Mouse (Mus musculus) neural tube, embryonic 15.5 days (tissue): ENCODE results near the gene Gpr183. TPM values are rescaled to one million over a fixed set of nuclear protein-coding genes. Genes with fewer than 3 reads are reported as not detected.

Source experiments
- ATAC-seq: fragments of 200-750 bp; cut with Nextera tagmentation; 2 replicates; pipeline ENCODE4 v1.8.0; 2017; ENCODE audit warnings: mild to moderate bottlenecking, moderate TSS enrichment, moderate library complexity; ENCODE audit not compliant: low FRiP score
- H3K27ac ChIP-seq: fragments of 300-500 bp; sonication (generic); replicated peaks from 2 replicates; pipeline ENCODE4 v1.5.1; 2015; ENCODE audit warnings: mild to moderate bottlenecking, inconsistent platforms
- H3K27me3 ChIP-seq: fragments of 300-500 bp; sonication (generic); replicated peaks from 2 replicates; pipeline ENCODE4 v1.6.1; 2015; ENCODE audit warnings: inconsistent platforms
- H3K36me3 ChIP-seq: fragments of 300-500 bp; sonication (generic); 2 replicates; pipeline ENCODE4 v1.6.1; 2015; ENCODE audit warnings: inconsistent platforms
- H3K4me1 ChIP-seq: fragments of 300-500 bp; sonication (generic); 2 replicates; pipeline ENCODE4 v1.6.1; 2015; ENCODE audit warnings: inconsistent platforms
- H3K4me2 ChIP-seq: fragments of 300-500 bp; sonication (generic); 2 replicates; pipeline ENCODE4 v1.6.1; 2015; ENCODE audit warnings: inconsistent platforms, mild to moderate bottlenecking, moderate library complexity
- H3K4me3 ChIP-seq: fragments of 300-500 bp; sonication (generic); replicated peaks from 2 replicates; pipeline ENCODE4 v1.5.1; 2015; ENCODE audit warnings: mild to moderate bottlenecking, inconsistent platforms
- H3K9ac ChIP-seq: fragments of 300-500 bp; sonication (generic); replicated peaks from 2 replicates; pipeline ENCODE4 v1.6.1; 2015; ENCODE audit warnings: mild to moderate bottlenecking, inconsistent platforms
- H3K9me3 ChIP-seq: fragments of 300-500 bp; sonication (generic); replicated peaks from 2 replicates; pipeline ENCODE4 v1.6.1; 2016; ENCODE audit warnings: inconsistent platforms
- WGBS: fragments of 180-500 bp; shearing (Covaris S2); methylation state at CpG from one replicate; pipeline ENCODE4 v1.1.7; 2015; ENCODE audit warnings: mixed read lengths; 5-methylcytosine and 5-hydroxymethylcytosine counted together
- polyA plus RNA-seq: library from polyadenylated mRNA; unstranded; fragments of >200 nt; fragmentation: Nextera tagmentation; extraction: Ambion mirVana; gene quantifications from 2 replicates; pipeline ENCODE4 v1.2.1, GENCODE M21; 2015

Gene Gpr183
- polyA plus RNA-seq, 1 experiment from 2014 or later, result 0.74 TPM

DNA sequence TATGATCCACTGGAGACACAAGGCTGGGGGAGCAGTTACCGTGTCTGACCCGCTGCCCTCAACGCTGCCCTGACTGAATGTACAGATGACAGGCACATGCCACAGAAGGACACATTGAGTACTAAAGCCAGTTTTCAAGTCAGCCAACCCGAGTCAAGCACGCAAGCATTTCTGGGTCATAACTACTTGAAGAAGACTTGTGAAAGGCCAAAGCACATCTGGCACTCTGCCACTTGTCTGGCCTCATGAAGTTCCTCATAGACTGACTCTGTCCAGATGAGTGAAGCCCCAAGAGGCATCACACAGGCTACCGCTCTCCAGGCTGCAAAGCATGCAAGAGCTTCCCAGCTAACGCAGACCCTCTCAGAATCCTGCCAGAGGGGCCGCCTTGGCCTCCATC, 31.8 kb upstream of the Gpr183 start:
- Histone ChIP-seq H3K27me3 (no peaks in the 10 kb centered on the region), H3K9me3 (no peaks in the 10 kb centered on the region), H3K4me2 (no peak overlapping the region), H3K9ac (no peak overlapping the region), H3K36me3 (peaks cover 10% of the 10 kb centered on the region), H3K4me1 (no peaks in the 10 kb centered on the region), H3K27ac (no peak overlapping the region), H3K4me3 (no peak overlapping the region)
- ATAC-seq, result no peak
- WGBS, result 93% methylated on average over 8 of the region's 8 CpGs

DNA sequence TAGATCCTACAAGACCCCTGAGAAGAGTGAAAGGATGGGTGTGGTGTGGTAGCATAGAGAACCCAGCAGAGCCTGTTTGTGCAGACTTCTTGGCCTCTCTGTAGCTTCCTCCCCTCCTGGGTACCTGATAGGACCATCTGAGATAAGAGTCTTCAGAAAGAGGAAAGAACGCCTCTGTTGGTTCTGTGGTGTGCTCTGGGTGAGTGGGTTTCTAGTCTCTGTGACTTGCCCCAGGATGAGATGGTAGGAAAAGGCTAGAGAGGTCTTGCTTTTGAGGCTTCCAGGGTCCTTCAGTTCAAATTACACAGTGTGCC, 30.5 kb upstream of the Gpr183 start:
- no peak overlapping the region for H3K4me3 ChIP-seq
- ATAC-seq, result no peak
- no peak overlapping the region for H3K9ac ChIP-seq
- H3K4me2 ChIP-seq, result no peak overlapping the region
- WGBS, result 100% methylated on average over 1 of the region's 1 CpGs
- no peaks in the 10 kb centered on the region for H3K9me3 ChIP-seq
- no peaks in the 10 kb centered on the region for H3K27me3 ChIP-seq
- peaks cover 10% of the 10 kb centered on the region for H3K36me3 ChIP-seq
- no peaks in the 10 kb centered on the region for H3K4me1 ChIP-seq
- H3K27ac ChIP-seq, result no peak overlapping the region

DNA sequence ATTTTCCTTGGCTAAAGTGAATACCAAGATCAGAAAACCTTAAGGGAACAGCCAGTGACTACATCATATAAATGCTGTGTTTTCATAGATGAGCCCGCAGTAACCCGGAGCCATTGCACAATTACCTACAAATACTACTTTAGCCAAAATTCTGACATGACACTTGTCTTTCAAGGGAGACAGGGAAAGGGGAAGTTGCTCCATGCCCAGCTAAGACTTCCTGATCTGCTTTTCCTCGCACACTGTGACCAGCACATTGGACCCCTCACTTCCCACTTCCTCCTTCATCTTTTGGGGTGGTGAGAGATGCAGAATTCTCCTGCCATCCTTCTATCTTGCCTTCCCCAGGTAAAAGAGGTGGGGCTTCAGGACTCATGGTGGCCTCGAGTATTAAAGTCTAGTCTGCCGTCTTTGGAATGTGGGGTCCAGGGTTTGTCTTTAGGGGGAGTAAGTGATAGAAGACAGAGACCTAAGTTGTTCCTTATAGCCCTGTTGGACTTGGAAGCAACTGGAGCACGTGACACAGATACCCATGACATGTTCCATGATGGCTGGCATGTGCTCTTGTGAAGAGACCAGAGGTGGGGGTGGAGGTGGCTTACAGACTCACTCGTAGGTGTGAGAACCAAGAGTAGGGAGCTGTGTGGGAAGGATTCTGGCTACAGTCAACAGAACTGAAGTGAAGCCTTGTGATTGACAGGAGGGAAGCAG, 30.0 kb upstream of the Gpr183 start:
- Histone ChIP-seq H3K36me3 (peaks cover 10% of the 10 kb centered on the region), H3K4me2 (no peak overlapping the region), H3K27me3 (no peaks in the 10 kb centered on the region), H3K27ac (no peak overlapping the region), H3K9me3 (no peaks in the 10 kb centered on the region), H3K9ac (no peak overlapping the region), H3K4me3 (no peak overlapping the region), H3K4me1 (no peaks in the 10 kb centered on the region)
- ATAC-seq, result no peak
- WGBS, result 90% methylated on average over 7 of the region's 7 CpGs

GRCm38 (mm10) chr14:121994171-121994700, 29.2 kb upstream of the Gpr183 start:
- H3K9me3 ChIP-seq, result no peaks in the 10 kb centered on the region
- H3K9ac ChIP-seq, result no peak overlapping the region
- WGBS, result 97% methylated on average over 17 of the region's 17 CpGs
- no peaks in the 10 kb centered on the region for H3K4me1 ChIP-seq
- peaks cover 10% of the 10 kb centered on the region for H3K36me3 ChIP-seq
- no peaks in the 10 kb centered on the region for H3K27me3 ChIP-seq
- no peak overlapping the region for H3K4me2 ChIP-seq
- H3K27ac ChIP-seq, result no peak overlapping the region
- H3K4me3 ChIP-seq, result no peak overlapping the region
- no peak for ATAC-seq

- H3K9me3 ChIP-seq, result no peaks in the 10 kb centered on the region
- no peak for ATAC-seq
- H3K4me1 ChIP-seq, result no peaks in the 10 kb centered on the region
- 90% methylated on average over 4 of the region's 4 CpGs for WGBS
- H3K4me2 ChIP-seq, result no peak overlapping the region
- peaks cover 10% of the 10 kb centered on the region for H3K36me3 ChIP-seq
- H3K4me3 ChIP-seq, result no peak overlapping the region
- no peak overlapping the region for H3K27ac ChIP-seq
- H3K27me3 ChIP-seq, result no peaks in the 10 kb centered on the region
- no peak overlapping the region for H3K9ac ChIP-seq
Measured at GRCm38 (mm10) chr14:121993616-121994015, 28.6 kb upstream of the Gpr183 start.

DNA sequence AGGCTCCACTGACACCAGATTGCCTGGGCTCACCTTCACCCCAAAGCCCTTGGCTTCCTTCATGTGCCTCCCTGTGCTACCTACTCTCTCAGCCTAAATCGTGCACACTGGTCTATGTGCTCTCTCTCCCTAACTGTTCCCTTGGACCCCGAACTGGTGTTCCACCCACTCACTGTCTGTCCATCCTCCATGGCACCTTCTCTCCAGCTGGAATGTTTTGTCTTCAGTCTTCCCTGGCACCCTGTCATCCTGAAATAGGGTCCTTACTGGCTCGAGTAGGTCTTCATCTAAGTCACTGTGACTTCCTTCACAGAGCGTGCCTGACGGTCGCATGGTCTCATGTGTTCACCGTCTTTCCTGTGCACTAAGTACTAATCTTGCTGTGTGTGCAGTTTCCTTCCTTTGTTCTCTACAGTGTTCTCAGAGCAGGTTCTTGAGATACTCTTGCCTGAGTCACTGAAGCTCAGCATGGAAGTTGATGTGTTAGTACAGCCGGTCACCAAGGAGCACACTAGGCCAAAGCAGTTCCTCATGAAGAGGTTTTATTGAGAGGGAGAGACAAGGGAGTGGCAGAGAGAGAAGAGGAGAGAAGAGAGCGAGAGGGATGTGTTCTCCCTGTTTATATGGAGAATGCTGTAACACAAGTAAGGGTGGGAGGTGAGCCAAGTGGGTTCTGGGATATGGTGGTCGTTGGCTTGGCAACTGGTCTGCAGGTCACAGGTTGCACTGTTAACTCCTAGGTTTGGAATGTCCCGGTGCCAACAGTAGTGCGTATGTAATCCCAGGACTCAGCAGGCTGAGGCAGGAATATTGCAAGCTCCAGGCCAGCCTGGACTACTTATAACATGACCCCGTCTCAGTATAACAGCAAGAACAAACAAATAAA, 27.6 kb upstream of the Gpr183 start:
- Histone ChIP-seq H3K9me3 (no peaks in the 10 kb centered on the region), H3K4me2 (no peak overlapping the region), H3K4me1 (no peaks in the 10 kb centered on the region), H3K4me3 (no peak overlapping the region), H3K27me3 (no peaks in the 10 kb centered on the region), H3K36me3 (peaks cover 10% of the 10 kb centered on the region), H3K9ac (no peak overlapping the region), H3K27ac (no peak overlapping the region)
- no peak for ATAC-seq
- 87% methylated on average over 13 of the region's 13 CpGs for WGBS

- no peaks in the 10 kb centered on the region for H3K9me3 ChIP-seq
- no peak overlapping the region for H3K4me2 ChIP-seq
- H3K36me3 ChIP-seq, result peaks cover 10% of the 10 kb centered on the region
- ATAC-seq, result no peak
- no peak overlapping the region for H3K9ac ChIP-seq
- no peak overlapping the region for H3K27ac ChIP-seq
- no peaks in the 10 kb centered on the region for H3K4me1 ChIP-seq
- H3K27me3 ChIP-seq, result no peaks in the 10 kb centered on the region
- no peak overlapping the region for H3K4me3 ChIP-seq
Measured at GRCm38 (mm10) chr14:121991921-121992320, 26.9 kb upstream of the Gpr183 start.

DNA sequence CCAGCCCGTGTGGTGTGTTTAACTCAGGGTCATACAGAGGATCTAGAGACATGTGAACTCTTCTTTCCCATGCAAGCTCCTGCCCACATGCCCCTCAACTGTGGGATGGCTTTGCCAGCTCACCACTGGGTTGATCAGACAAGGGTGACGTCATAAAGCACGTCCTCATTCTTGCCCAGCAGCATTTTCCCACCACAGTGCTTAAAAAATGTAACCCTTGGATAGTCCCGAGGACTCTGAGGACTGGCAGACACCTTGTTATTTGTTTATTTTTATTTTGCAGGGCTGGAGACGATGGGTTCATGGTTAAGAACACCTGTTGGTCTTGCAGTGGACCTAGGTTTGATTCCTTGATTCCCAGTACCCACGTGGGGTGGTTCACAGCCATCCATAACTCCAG, 25.9 kb upstream of the Gpr183 start:
- H3K9me3 ChIP-seq, result no peaks in the 10 kb centered on the region
- no peak overlapping the region for H3K27ac ChIP-seq
- no peak overlapping the region for H3K4me3 ChIP-seq
- H3K27me3 ChIP-seq, result no peaks in the 10 kb centered on the region
- 91% methylated on average over 6 of the region's 6 CpGs for WGBS
- H3K9ac ChIP-seq, result no peak overlapping the region
- H3K4me1 ChIP-seq, result no peaks in the 10 kb centered on the region
- peaks cover 10% of the 10 kb centered on the region; the same call in 1 of the 2 replicates for H3K36me3 ChIP-seq
- H3K4me2 ChIP-seq, result no peak overlapping the region
- ATAC-seq, result no peak

DNA sequence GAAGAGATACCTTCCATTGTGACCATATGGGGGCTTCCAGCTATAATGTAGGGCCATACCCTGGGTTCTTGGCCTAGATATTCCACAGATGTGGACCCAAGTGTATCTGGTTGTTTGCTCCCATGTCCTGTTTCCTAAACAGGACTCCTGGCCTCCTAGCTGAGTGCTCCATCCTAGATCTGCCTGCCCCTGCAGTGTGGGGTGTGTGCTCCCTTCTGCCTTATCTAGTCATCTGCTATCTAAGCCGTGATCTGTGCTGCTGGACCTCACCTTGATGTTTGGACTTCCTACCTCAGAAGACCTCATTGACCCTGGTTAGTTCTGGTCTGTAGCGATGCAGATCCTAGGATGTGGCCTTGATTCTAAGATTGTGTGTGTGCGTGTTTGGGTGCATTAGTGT, 24.9 kb upstream of the Gpr183 start:
- no peaks in the 10 kb centered on the region for H3K27me3 ChIP-seq
- no peak overlapping the region for H3K9ac ChIP-seq
- no peak overlapping the region for H3K4me3 ChIP-seq
- H3K9me3 ChIP-seq, result no peaks in the 10 kb centered on the region
- peaks cover 8% of the 10 kb centered on the region; the same call in 1 of the 2 replicates for H3K36me3 ChIP-seq
- H3K4me2 ChIP-seq, result no peak overlapping the region
- ATAC-seq, result no peak
- H3K4me1 ChIP-seq, result no peaks in the 10 kb centered on the region
- WGBS, result 96% methylated on average over 3 of the region's 3 CpGs
- H3K27ac ChIP-seq, result no peak overlapping the region

GRCm38 (mm10) chr14:121989331-121989730, 24.3 kb upstream of the Gpr183 start:
- no peak overlapping the region for H3K4me2 ChIP-seq
- no peak overlapping the region for H3K27ac ChIP-seq
- no peaks in the 10 kb centered on the region for H3K9me3 ChIP-seq
- no peaks in the 10 kb centered on the region for H3K4me1 ChIP-seq
- H3K4me3 ChIP-seq, result no peak overlapping the region
- no peak overlapping the region for H3K9ac ChIP-seq
- no peak for ATAC-seq
- 98% methylated on average over 3 of the region's 3 CpGs for WGBS
- H3K27me3 ChIP-seq, result no peaks in the 10 kb centered on the region
- peaks cover 4% of the 10 kb centered on the region; the same call in 1 of the 2 replicates for H3K36me3 ChIP-seq

GRCm38 (mm10) chr14:121987691-121988090, 22.7 kb upstream of the Gpr183 start:
- no peaks in the 10 kb centered on the region for H3K4me1 ChIP-seq
- WGBS, result 77% methylated on average over 4 of the region's 4 CpGs

DNA sequence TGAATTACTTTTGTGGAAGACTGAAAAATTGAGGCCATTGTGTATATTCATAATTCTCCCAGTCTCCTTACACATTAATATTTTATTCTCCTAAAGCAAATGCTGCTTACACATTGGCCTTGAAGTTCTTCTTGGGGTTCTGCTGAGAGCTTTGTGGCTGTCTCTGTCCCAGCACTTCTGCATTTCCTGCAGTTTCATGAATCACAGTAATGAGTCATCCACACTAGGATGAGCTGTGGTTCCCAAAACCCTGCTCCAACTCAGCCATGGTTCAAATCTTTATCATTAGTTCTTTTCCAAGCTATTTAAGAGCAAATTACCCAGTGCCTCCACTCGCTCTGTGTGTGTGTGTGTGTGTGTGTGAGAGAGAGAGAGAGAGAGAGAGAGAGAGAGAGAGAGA, 22.3 kb upstream of the Gpr183 start:
- WGBS, result 83% methylated on average over 1 of the region's 1 CpGs
- Histone ChIP-seq H3K9ac (no peak overlapping the region), H3K36me3 (no peaks in the 10 kb centered on the region), H3K27me3 (no peaks in the 10 kb centered on the region), H3K4me3 (no peak overlapping the region), H3K4me2 (no peak overlapping the region), H3K4me1 (no peaks in the 10 kb centered on the region), H3K9me3 (no peaks in the 10 kb centered on the region), H3K27ac (no peak overlapping the region)
- no peak for ATAC-seq

More at GRCm38 (mm10) chr14:121987691-121988090, 22.7 kb upstream of the Gpr183 start:
- H3K4me3 ChIP-seq, result no peak overlapping the region
- H3K36me3 ChIP-seq, result no peaks in the 10 kb centered on the region
- no peak overlapping the region for H3K4me2 ChIP-seq
- no peaks in the 10 kb centered on the region for H3K9me3 ChIP-seq
- H3K27me3 ChIP-seq, result no peaks in the 10 kb centered on the region
- H3K27ac ChIP-seq, result no peak overlapping the region
- no peak for ATAC-seq
- H3K9ac ChIP-seq, result no peak overlapping the region
